Mouse (Mus musculus): ENCODE measurements around the gene Ncoa1. TPM values are rescaled to one million over a fixed set of nuclear protein-coding genes. Genes with fewer than 3 reads are reported as not detected.

Ncoa1 gene
- polyA plus RNA-seq (2014; fragmentation: Illumina TruSeq; extraction: RNeasy Lipid Tissue Mini Kit (QIAGEN cat#74804); ENCODE audit: low read depth, low replicate concordance), result 23.8 TPM

DNA sequence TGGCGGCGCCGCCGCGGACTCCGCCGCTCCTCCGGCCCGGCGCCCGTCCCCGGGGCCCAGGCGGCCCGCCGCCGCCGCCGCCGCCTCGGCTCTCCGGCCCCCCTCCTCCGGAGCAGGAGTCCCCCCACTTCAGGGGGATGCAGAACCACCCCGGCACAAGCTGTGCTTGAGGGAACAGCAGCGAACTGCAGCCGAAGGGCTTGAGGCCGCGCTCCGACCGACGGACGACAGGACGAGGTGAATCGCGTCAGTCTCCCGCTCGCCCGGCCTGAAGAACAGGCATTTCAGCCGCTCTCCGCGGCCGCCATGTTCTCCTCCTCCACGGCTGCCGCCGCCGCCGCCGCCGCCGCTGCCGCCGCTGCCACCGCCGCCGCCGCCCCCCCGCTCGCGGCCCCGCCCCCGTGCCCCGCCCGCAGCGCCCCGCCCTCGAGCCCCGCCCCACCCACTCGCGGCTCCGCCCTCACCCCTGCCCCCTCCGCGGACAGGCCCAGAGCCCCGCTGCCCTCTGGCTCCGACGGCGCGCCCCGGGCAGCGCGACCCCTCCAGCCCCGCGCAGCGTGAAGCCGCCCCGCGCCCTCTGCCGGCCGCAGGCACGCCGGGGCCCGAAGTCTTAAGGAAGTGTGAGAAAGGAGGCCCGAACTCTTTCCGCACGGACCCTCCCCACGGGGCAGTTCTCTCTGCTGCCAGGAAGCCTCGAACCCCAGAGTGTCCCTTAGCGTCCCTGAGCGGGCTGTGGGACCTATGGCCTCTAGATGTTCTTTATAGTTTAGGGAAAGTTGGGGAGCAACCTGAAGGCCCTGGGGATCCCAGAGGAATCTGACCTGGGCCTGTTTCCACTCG, at the start of gene Ncoa1:
Gene Ncoa1 (minus strand): TSS at position 351 of the 840 bp plus-strand sequence.

GRCm38 (mm10) chr12:4233572-4234508, 243.1 kb downstream of the Ncoa1 start, which contains the start of the genes Ptrhd1 and Cenpo:
Gene Ptrhd1 (plus strand): TSS chr12:4234027.
Gene Cenpo (minus strand): TSS chr12:4234294.

Other genes with a start within 250 kb of the Ncoa1 start
- 4.2 TPM for gene Ptrhd1, start 243.2 kb downstream of the Ncoa1 start, polyA plus RNA-seq (2014; fragmentation: Illumina TruSeq; extraction: RNeasy Lipid Tissue Mini Kit (QIAGEN cat#74804); ENCODE audit: low read depth, low replicate concordance)
- 3.2 TPM for gene Cenpo, start 242.9 kb downstream of the Ncoa1 start, polyA plus RNA-seq (2014; fragmentation: Illumina TruSeq; extraction: RNeasy Lipid Tissue Mini Kit (QIAGEN cat#74804); ENCODE audit: low read depth, low replicate concordance)
- gene Itsn2, start 115.5 kb upstream of the Ncoa1 start, polyA plus RNA-seq (2014; fragmentation: Illumina TruSeq; extraction: RNeasy Lipid Tissue Mini Kit (QIAGEN cat#74804); ENCODE audit: low read depth, low replicate concordance), result 96.5 TPM
- gene Gm3625, start 115.7 kb upstream of the Ncoa1 start, polyA plus RNA-seq (2014; fragmentation: Illumina TruSeq; extraction: RNeasy Lipid Tissue Mini Kit (QIAGEN cat#74804); ENCODE audit: low read depth, low replicate concordance), result not detected